Mouse (Mus musculus) liver, adult 2 months (tissue): ENCODE data around the gene 2410131K14Rik.

Experiments used
- CTCF ChIP-seq: fragments of 200-500 bp; IDR thresholded peaks from 2 replicates; pipeline ENCODE4 v1.5.1; 2011; ENCODE audit warnings: low read depth, low read length, control low read depth
- POLR2A ChIP-seq: fragments of 200-500 bp; IDR thresholded peaks from 2 replicates; pipeline ENCODE4 v1.6.1; 2011; ENCODE audit warnings: low read length, control low read depth; ENCODE audit not compliant: insufficient read depth; ENCODE audit errors: extremely low read depth

GRCm38 (mm10) chr5:118271449-118272110 is 26.6 kb downstream of the 2410131K14Rik start:
- no peak for TF ChIP-seq CTCF
- TF ChIP-seq POLR2A: no peak
